Mouse (Mus musculus) forebrain, postnatal 0 days (tissue): ENCODE measurements around the gene Usp7. TPM values are rescaled to one million over a fixed set of nuclear protein-coding genes. Genes with fewer than 3 reads are reported as not detected.

Experiments used
- ATAC-seq: fragments of 200-750 bp; cut with Nextera tagmentation; 2 replicates; pipeline ENCODE4 v1.8.0; 2017; ENCODE audit warnings: mild to moderate bottlenecking, moderate library complexity
- DNase-seq: peaks from one replicate; pipeline ENCODE4 v3.0.0-alpha.2; 2015
- H3K27ac ChIP-seq: fragments of 300-500 bp; sonication (generic); 2 replicates; pipeline ENCODE4 v1.5.1; 2014; ENCODE audit warnings: low read depth, mild to moderate bottlenecking, antibody characterized with exemption, low read length, moderate library complexity, mixed read lengths
- H3K27me3 ChIP-seq: fragments of 300-500 bp; sonication (generic); 2 replicates; pipeline ENCODE4 v1.6.1; 2014; ENCODE audit warnings: mild to moderate bottlenecking, low read length, mixed read lengths; ENCODE audit not compliant: insufficient read depth
- H3K36me3 ChIP-seq: fragments of 300-500 bp; sonication (generic); 2 replicates; pipeline ENCODE4 v1.6.1; 2014; ENCODE audit warnings: mild to moderate bottlenecking, moderate library complexity; ENCODE audit not compliant: insufficient read depth
- H3K4me1 ChIP-seq: fragments of 300-500 bp; sonication (generic); 2 replicates; pipeline ENCODE4 v1.6.1; 2014; ENCODE audit warnings: antibody characterized with exemption; ENCODE audit not compliant: insufficient read depth
- H3K4me2 ChIP-seq: fragments of 300-500 bp; sonication (generic); 2 replicates; pipeline ENCODE4 v1.6.1; 2014; ENCODE audit warnings: low read depth, mild to moderate bottlenecking, moderate library complexity
- H3K4me3 ChIP-seq: fragments of 300-500 bp; sonication (generic); 2 replicates; pipeline ENCODE4 v1.5.1; 2014; ENCODE audit warnings: low read depth, low read length, mixed read lengths
- H3K9ac ChIP-seq: fragments of 300-500 bp; sonication (generic); 2 replicates; pipeline ENCODE4 v1.6.1; 2014; ENCODE audit warnings: mild to moderate bottlenecking
- H3K9me3 ChIP-seq: fragments of 300-500 bp; sonication (generic); 2 replicates; pipeline ENCODE4 v1.6.1; 2016; ENCODE audit warnings: low read length
- CTCF ChIP-seq: sonication (generic); IDR thresholded peaks from 2 replicates; pipeline ENCODE4 v1.5.1; 2016; ENCODE audit warnings: antibody characterized with exemption, control low read depth, low read depth
- WGBS: fragments of 180-500 bp; shearing (Covaris S2); extraction: QIAGEN DNeasy Blood & Tissue Kit; methylation state at CpG from one replicate; pipeline ENCODE4 v1.1.7; 2014; 5-methylcytosine and 5-hydroxymethylcytosine counted together
- polyA plus RNA-seq: library from polyadenylated mRNA; unstranded; fragments of >200 nt; fragmentation: Nextera tagmentation; extraction: Ambion mirVana; gene quantifications from 2 replicates; pipeline ENCODE4 v1.2.1, GENCODE M21; 2015
- total RNA-seq: library from RNA; depleted of rRNA; stranded (reverse); fragments of >200 nt; gene quantifications from 2 replicates; pipeline ENCODE4 v1.2.3, GENCODE M21; 2014

The Usp7 gene
- total and polyA plus RNA-seq, 2 experiments from 2014 or later, result 18.9 to 200 TPM

- Histone ChIP-seq H3K9ac (no peak overlapping the region), H3K4me3 (no peak overlapping the region), H3K27ac (no peak overlapping the region), H3K27me3 (no peaks in the 10 kb centered on the region), H3K4me2 (no peak overlapping the region), H3K36me3 (peaks cover 46% of the 10 kb centered on the region), H3K9me3 (no peaks in the 10 kb centered on the region), H3K4me1 (0 out of 2 replicates have a peak, but pooled peaks cover 6% of the 10 kb centered on the region)
- ATAC-seq (peak; percentile 50; the same call in 1 of the 2 replicates), DNase-seq (no peak)
- 79% methylated on average over 24 of the region's 24 CpGs for WGBS
- no peak for TF ChIP-seq CTCF
These were observed 128.2 kb downstream of the Usp7 start for GRCm38 (mm10) chr16:8663606-8664539.

- Histone ChIP-seq H3K27ac (no peak overlapping the region), H3K4me1 (no peaks in the 10 kb centered on the region), H3K36me3 (peaks cover 50% of the 10 kb centered on the region), H3K9me3 (no peaks in the 10 kb centered on the region), H3K4me2 (no peak overlapping the region), H3K9ac (no peak overlapping the region), H3K4me3 (no peak overlapping the region), H3K27me3 (no peaks in the 10 kb centered on the region)
- no peak for TF ChIP-seq CTCF
- WGBS, result 81% methylated on average over 2 of the region's 2 CpGs
- no peak for DNase-seq
- ATAC-seq, result no peak
These were observed 129.1 kb downstream of the Usp7 start for GRCm38 (mm10) chr16:8663022-8663421.

- no peak for ATAC-seq
- Histone ChIP-seq H3K9me3 (no peaks in the 10 kb centered on the region), H3K27ac (no peak overlapping the region), H3K4me3 (no peak overlapping the region), H3K9ac (no peak overlapping the region), H3K27me3 (no peaks in the 10 kb centered on the region), H3K4me2 (no peak overlapping the region), H3K4me1 (no peaks in the 10 kb centered on the region), H3K36me3 (peaks cover 76% of the 10 kb centered on the region)
- no peak for TF ChIP-seq CTCF
- 92% methylated on average over 4 of the region's 4 CpGs for WGBS
- no peak for DNase-seq
These were observed 133.3 kb downstream of the Usp7 start for GRCm38 (mm10) chr16:8658764-8659163.

GRCm38 (mm10) chr16:8658349-8658748 is 133.8 kb downstream of the Usp7 start:
- ATAC-seq, result no peak
- peaks cover 75% of the 10 kb centered on the region for H3K36me3 ChIP-seq
- H3K9ac ChIP-seq, result no peak overlapping the region
- no peaks in the 10 kb centered on the region for H3K27me3 ChIP-seq
- DNase-seq, result no peak
- H3K27ac ChIP-seq, result no peak overlapping the region
- TF ChIP-seq CTCF, result no peak
- no peak overlapping the region for H3K4me2 ChIP-seq
- H3K9me3 ChIP-seq, result no peaks in the 10 kb centered on the region
- H3K4me3 ChIP-seq, result no peak overlapping the region
- 78% methylated on average over 4 of the region's 4 CpGs for WGBS
- no peaks in the 10 kb centered on the region for H3K4me1 ChIP-seq

- no peak overlapping the region for H3K4me2 ChIP-seq
- H3K27ac ChIP-seq, result no peak overlapping the region
- no peaks in the 10 kb centered on the region for H3K9me3 ChIP-seq
- TF ChIP-seq CTCF, result no peak
- H3K9ac ChIP-seq, result no peak overlapping the region
- ATAC-seq (no peak), DNase-seq (no peak)
- no peak overlapping the region for H3K4me3 ChIP-seq
- WGBS, result 89% methylated on average over 2 of the region's 2 CpGs
- H3K27me3 ChIP-seq, result no peaks in the 10 kb centered on the region
- no peaks in the 10 kb centered on the region for H3K4me1 ChIP-seq
- peaks cover 75% of the 10 kb centered on the region for H3K36me3 ChIP-seq
These were observed 135.9 kb downstream of the Usp7 start for GRCm38 (mm10) chr16:8656256-8656655.

GRCm38 (mm10) chr16:8655599-8655998 is 136.5 kb downstream of the Usp7 start:
- no peak for TF ChIP-seq CTCF
- WGBS, result 87% methylated on average over 9 of the region's 9 CpGs
- Histone ChIP-seq H3K4me3 (no peak overlapping the region), H3K9me3 (no peaks in the 10 kb centered on the region), H3K27ac (peak overlapping the region; percentile 45; the same call in 1 of the 2 replicates), H3K27me3 (no peaks in the 10 kb centered on the region), H3K4me2 (no peak overlapping the region), H3K4me1 (no peaks in the 10 kb centered on the region), H3K9ac (no peak overlapping the region), H3K36me3 (peaks cover 76% of the 10 kb centered on the region)
- ATAC-seq (no peak), DNase-seq (no peak)

GRCm38 (mm10) chr16:8655108-8655507 is 137.0 kb downstream of the Usp7 start:
- no peaks in the 10 kb centered on the region for H3K27me3 ChIP-seq
- no peak overlapping the region for H3K9ac ChIP-seq
- peak overlapping the region; percentile 62; the same call in 1 of the 2 replicates for H3K27ac ChIP-seq
- peaks cover 76% of the 10 kb centered on the region for H3K36me3 ChIP-seq
- DNase-seq (peak; percentile 35), ATAC-seq (peak; percentile 56)
- TF ChIP-seq CTCF, result no peak
- WGBS, result 69% methylated on average over 6 of the region's 6 CpGs
- no peak overlapping the region for H3K4me3 ChIP-seq
- H3K4me2 ChIP-seq, result no peak overlapping the region
- H3K9me3 ChIP-seq, result no peaks in the 10 kb centered on the region
- H3K4me1 ChIP-seq, result no peaks in the 10 kb centered on the region
